Mouse (Mus musculus) heart, adult 8-10 months (tissue): ENCODE results near the gene Kcnj1. TPM values are rescaled to one million over a fixed set of nuclear protein-coding genes. Genes with fewer than 3 reads are reported as not detected.

Experiments
- DNase-seq: peaks from one replicate; pipeline ENCODE4 v3.0.0; 2022; ENCODE audit warnings: low spot score
- total RNA-seq, 4 experiments: library from RNA; stranded (reverse); gene quantifications; 2 replicates each; pipeline ENCODE4 v1.2.4; 2022

The Kcnj1 gene
- total RNA-seq, 4 experiments from 2014 or later, result not detected

DNA sequence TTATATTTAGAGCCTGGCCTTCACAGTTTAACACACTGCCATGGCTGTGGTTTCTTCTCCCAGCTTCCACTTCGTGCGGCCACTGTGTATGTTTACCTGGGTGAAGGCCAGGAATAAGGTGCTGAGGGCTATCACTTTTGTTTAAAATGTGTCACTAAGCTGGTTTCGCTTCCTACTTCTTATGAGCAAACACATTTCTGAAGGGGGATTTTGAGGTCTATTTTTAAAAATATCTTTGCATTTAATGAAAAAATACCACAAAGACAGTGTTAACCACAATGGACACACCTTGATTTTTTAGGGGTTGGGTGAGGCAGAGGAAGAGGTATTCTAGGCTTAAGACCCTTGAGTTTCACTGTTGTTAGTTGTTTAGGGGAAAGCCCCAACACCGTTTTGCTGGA is 22.5 kb downstream of the Kcnj1 start:
- DNase-seq, result no peak

GRCm38 (mm10) chr9:32400212-32400611 is 27.9 kb downstream of the Kcnj1 start:
- DNase-seq, result no peak

DNA sequence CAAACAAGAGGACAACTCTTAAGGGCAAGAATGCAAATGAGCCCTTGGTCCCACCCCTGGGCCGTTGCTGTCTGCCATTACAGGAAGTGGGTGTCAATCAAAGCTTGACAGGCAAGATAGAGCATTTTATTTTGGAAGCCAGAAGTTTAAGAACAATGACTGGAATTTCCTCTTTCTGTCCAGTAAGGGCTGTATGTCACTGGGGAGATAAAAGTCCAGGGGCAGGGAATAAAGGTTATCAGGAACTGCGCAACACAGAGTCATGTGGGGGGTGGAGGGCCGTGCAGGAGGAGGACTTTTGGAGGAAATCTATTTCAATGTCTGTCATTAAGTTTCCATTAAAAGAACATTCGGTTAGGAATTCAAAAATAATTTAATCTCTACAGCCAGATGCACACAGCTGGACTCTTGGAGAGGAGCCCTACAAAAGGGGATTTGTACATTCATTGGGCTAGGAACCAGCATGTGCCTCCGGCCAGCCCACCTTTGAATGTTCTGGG is 28.4 kb downstream of the Kcnj1 start:
- peak; percentile 78 for DNase-seq

- peak; percentile 78 for DNase-seq
These were observed 33.1 kb downstream of the Kcnj1 start for GRCm38 (mm10) chr9:32405191-32405925.

- DNase-seq, result no peak
These were observed 36.4 kb downstream of the Kcnj1 start for GRCm38 (mm10) chr9:32408730-32409059.

- DNase-seq, result no peak
These were observed 37.0 kb downstream of the Kcnj1 start for GRCm38 (mm10) chr9:32409060-32409961.

- DNase-seq, result no peak
These were observed 38.4 kb downstream of the Kcnj1 start for GRCm38 (mm10) chr9:32410671-32411070.

DNA sequence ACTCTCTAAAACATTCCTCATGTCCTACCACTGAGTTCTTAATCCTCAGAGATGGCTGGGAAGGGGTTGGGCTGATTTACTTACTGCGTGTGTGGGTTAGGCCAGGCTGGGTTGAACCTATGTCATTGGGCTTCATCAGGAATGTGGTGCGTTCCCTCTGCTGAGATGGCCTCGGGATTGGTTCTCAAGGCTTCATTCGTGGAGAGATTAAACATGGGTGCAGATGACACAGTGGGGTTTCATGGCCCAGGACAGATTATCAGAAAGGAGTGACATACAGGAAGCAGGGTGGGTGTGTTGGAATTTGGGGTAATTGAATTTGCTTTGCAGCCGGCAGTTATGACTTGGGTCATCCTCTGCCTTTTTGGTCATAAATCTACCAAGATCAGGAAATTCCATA is 39.2 kb downstream of the Kcnj1 start:
- no peak for DNase-seq

DNA sequence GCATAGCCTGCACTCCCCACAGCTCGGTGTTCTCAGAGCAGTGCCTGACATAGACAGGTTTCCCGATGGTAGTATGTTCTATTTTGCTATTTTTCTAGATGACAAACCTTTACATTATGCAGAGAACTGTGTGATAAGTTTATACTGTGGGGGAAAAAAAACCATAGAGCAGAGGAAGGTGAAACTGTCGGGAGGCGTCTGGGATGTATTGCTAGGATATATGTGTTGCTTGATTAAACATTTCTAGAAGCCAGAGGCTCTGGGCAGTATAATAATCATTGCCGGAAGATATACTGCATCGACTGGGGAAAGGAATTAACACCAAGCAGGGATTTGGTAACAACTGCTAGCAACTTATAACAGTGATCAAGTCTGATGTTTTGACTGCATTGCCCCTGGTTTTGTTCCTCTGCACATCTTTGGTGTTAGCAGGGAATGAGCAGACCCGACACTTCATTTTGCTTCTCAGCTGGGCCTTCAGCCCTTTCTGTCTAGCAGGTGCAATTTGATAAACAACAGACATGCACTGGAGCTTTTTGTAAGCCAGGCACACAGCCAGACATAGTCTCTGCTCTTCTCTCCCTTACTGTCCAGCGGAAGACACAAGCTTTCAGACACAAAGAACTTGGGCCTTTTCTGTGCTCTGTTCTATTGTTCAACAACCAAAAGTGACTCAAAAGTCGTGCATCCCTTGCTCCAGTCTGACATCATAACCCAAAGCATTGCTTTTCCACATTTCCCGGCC is 40.7 kb downstream of the Kcnj1 start:
- no peak for DNase-seq

DNA sequence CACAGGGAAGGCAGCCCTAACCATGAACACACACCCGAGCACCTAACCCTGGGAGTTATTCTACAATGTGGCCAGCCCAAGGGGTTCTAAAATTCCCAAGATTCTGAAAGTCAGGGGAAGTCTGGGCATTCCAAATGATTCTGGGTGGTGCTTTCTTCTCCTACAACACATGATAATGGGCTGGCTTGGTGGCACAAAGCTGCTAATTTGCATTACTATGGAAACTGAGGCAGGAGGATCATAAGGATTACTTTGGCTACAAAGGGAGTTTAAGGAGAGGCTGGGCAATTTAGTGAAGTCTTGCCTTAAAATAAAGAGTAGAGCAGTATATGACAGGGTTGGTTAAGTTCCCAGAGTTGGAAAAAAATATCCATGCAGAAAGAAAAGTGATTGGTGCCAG is 42.7 kb downstream of the Kcnj1 start:
- DNase-seq, result no peak

- no peak for DNase-seq
These were observed 43.7 kb downstream of the Kcnj1 start for GRCm38 (mm10) chr9:32415952-32416351.

DNA sequence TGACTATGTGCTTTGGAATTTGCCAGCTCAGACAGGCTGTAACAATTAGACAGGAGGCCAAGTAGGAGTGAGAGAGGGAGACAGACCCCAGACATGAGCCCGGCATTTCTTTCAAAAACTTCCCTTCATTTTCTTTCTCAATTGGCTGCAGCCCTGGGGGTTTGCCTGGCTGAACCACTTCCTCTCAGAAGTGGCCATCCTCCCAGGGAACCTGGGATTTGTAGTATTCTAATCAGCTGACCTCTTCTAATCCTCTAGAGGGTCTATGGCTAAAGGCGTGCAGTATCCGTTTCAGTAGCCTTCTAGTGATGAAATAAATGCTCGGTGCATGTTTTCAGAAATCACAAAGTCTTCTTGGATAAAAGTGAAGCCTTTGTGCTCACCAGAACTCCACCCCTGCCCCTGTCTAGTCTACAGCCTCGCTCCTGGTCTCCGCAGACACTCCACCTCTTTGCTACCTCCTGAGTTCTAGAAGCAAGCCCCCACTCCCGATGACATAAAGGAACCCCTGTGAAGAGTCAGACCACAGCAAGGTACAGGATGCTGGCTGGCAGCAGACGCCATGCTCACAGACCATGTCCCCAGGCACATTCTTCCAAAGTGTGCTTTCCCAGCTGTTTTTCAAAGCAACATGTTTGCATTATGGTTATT is 45.3 kb downstream of the Kcnj1 start:
- no peak for DNase-seq

DNA sequence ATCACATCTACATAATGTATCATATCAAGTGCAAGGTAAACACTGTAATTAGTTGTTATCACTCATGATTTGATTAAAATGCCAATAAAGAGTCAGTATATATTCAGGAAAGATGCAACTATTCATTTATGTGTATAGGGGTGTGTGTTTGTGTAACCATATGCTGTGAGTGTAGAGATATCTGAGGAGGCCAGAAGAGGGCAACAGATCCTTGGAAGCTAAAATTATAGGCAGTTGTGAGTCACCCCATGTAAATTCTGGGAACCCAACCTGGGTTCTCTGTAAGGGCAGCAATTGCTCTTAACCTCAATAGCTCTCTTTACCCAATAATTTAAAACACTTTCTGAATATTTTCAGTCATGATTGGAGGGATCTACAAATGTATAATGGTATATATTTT is 48.4 kb downstream of the Kcnj1 start:
- no peak for DNase-seq

DNA sequence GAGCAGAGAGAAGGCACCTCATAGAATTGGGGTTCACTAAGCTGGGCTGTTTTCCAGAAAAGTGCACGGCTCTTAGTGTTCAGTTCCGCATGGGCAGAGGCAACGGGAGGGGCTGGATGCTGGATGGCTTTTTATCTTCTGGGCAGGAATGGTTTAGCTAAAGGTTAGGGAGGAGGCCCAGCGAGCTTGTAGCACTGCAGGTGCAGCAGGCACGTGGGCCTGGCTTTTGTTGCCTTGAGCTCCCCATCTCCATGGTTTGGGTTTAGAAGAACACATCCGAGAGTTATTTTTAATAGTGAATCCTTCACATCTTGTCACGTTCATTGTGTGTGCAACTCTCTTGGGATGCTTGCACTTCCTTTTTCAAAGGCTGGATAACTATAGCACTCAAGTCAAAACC is 53.0 kb downstream of the Kcnj1 start:
- no peak for DNase-seq

GRCm38 (mm10) chr9:32431061-32431460 is 58.8 kb downstream of the Kcnj1 start:
- no peak for DNase-seq

DNA sequence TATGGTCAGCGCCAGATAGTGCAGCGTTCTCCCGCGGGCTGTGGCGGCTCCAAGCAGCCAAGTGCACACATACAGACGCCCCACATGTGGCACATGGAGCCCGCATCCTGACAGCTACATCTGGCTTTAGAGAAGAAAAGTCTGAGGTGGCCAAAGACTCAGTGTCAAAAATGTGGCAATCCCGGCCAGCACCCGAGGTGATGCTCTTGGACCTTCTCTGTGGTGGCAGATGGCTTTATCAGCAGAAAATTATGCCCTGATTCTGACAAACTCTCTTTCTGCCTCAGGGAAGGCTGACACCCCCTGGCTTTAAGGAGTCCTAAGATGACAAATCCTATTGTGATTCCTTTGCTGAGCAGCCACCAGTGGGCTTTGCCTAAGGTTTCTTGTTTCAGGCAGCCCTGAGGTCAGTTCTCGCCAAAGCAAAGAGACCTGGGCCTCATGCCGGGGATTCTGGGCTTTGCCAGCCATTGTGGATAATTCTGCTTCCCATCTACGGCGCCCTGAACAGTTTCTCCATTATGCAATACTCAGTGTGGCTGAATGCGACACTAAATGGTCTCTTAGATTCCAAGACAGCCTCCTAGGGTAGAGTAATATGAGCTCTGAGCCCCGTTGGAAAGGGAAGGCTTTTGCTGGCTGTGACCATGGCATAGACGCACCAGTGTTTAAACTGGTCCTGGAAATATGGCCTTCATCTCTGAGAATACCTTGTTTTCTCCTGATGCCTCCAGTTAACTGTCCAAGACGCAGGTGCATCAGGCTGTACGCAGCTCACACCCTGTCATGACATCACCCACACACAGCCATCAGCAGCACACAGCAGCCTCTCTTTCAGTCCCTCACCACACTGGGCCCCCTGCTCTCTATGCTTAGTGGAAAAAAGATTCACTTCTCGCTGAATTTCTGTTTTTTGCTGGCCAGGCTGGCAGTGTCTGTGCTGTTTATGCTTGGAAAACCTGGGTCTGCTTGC is 62.2 kb downstream of the Kcnj1 start:
- no peak for DNase-seq

DNA sequence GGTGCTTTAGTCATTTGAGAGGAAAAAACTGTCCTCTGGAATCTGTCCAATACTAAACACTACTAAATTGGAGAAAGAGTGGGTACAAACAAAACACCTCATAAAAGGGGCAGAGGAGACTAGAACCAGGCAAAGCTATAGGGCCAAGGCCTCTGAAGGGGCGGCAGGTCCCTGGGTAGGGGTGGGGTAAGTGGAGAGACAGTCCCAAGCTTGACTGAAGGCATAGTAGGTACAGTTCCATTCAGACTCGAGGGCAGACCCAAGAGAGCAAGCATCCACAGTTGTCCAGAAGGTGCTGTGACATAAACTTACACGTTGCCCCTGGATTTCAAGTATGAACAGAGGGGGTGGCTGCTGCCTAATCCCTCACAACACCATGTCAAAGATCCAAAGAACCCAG is 70.8 kb downstream of the Kcnj1 start:
- DNase-seq, result no peak

GRCm38 (mm10) chr9:32443817-32444216 is 71.5 kb downstream of the Kcnj1 start:
- DNase-seq, result peak; percentile 56

DNA sequence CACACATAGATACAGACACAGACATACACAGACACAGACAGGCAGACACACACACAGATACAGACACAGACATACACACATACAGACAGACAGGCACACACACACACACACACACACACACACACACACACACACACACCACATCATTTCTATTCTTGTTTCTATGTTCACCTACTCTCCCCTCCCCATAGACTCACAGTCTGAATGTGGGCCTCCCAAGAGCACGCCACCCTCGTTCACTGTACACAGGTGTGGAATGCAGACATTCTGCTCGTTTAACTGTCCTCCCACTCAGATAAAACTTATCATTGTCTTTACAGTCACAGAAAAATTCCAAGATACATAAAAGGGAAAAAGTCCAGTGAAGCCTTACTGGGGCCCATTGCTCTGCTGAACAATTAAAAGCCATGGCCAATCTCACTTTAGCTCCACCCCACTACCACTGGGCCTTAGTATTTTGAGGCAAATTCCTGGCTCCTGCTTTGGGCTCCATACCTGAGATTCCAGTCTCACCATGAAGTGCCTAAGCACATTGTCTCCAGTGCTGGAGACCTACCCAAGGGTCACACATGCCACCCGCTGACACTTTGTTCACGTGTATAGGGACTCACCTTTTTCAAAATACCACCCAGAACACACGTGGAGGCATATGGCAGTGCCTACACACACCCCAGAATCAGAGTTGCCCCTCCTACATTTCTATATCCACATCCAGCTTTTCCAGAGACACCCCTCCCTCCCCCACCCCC is 72.3 kb downstream of the Kcnj1 start:
- no peak for DNase-seq

DNA sequence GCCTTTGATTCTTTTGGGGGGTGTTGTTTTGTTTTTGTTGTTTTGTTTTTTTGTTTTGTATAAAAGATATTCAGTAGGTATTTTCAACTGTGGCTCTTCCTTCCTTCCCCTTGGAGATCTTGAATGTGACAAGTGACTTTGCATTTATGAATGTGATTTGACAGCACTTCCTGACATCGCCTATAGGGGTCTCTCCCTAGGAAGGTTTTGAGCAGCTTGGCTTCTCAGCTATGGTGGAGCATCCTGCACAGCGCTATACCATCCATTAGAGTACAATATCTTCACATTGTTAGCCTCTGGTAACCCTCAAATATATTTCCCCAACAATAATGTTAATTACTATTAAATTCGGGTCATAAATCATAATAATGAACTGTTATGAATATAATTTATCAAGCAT is 73.5 kb downstream of the Kcnj1 start:
- peak; percentile 28 for DNase-seq
